Mouse (Mus musculus) cortical plate, adult 2 months (tissue): ENCODE data around the gene Lats2. TPM values are rescaled to one million over a fixed set of nuclear protein-coding genes. Genes with fewer than 3 reads are reported as not detected.
A peak's percentile ranks its signal among the peaks of the same experiment; 100 is the strongest.
"Not testable (repeated sequence)": the region's sequence is repeated elsewhere in the genome, so short reads cannot be mapped to it uniquely, and the experiment has no call there.

Experiments used
- H3K27ac ChIP-seq: fragments of 200-500 bp; 2 replicates; pipeline ENCODE4 v1.5.1; 2012; ENCODE audit warnings: low read length, control low read depth, inconsistent platforms; ENCODE audit not compliant: insufficient read depth
- H3K4me1 ChIP-seq: fragments of 200-500 bp; 2 replicates; pipeline ENCODE4 v1.6.1; 2011; ENCODE audit warnings: low read length; ENCODE audit not compliant: control insufficient read depth, insufficient read depth
- H3K4me3 ChIP-seq: fragments of 200-500 bp; 2 replicates; pipeline ENCODE4 v1.5.1; 2011; ENCODE audit warnings: mild to moderate bottlenecking, low read length, control low read depth; ENCODE audit not compliant: insufficient read depth
- CTCF ChIP-seq: fragments of 200-500 bp; IDR thresholded peaks from 2 replicates; pipeline ENCODE4 v1.5.1; 2011; ENCODE audit warnings: mild to moderate bottlenecking, control low read depth, low read length; ENCODE audit not compliant: insufficient read depth; ENCODE audit errors: extremely low read depth
- POLR2A ChIP-seq: fragments of 200-500 bp; IDR thresholded peaks from 2 replicates; pipeline ENCODE4 v1.6.1; 2011; ENCODE audit warnings: mild to moderate bottlenecking, low read length, control low read depth; ENCODE audit not compliant: insufficient read depth; ENCODE audit errors: extremely low read depth
- polyA plus RNA-seq: library from polyadenylated mRNA; depleted of rRNA; stranded (reverse); fragments of >200 nt; gene quantifications from 2 replicates; pipeline ENCODE4 v1.2.3, GENCODE M21; 2012

The Lats2 gene
- polyA plus RNA-seq, 1 experiment: 14.4 TPM

GRCm38 (mm10) chr14:57701915-57702477 is 56.2 kb downstream of the Lats2 start:
- TF ChIP-seq CTCF (no peak), POLR2A (no peak)
- H3K4me1 ChIP-seq: peaks cover 2% of the 10 kb centered on the region; the same call in 1 of the 2 replicates
- 0 out of 2 replicates have a peak overlapping the region, but pooled peaks have one; percentile 6 for H3K27ac ChIP-seq
- no peak overlapping the region for H3K4me3 ChIP-seq

- Histone ChIP-seq H3K4me1 (peaks cover 2% of the 10 kb centered on the region; the same call in 1 of the 2 replicates), H3K4me3 (no peak overlapping the region), H3K27ac (no peak overlapping the region)
- TF ChIP-seq POLR2A (no peak), CTCF (no peak)
Measured at GRCm38 (mm10) chr14:57699461-57699970, 58.7 kb downstream of the Lats2 start.

- no peak overlapping the region for H3K4me3 ChIP-seq
- H3K27ac ChIP-seq: no peak overlapping the region
- TF ChIP-seq POLR2A: no peak
- TF ChIP-seq CTCF: no peak
- peaks cover 2% of the 10 kb centered on the region; the same call in 1 of the 2 replicates for H3K4me1 ChIP-seq
Measured at GRCm38 (mm10) chr14:57699016-57699415, 59.2 kb downstream of the Lats2 start.

GRCm38 (mm10) chr14:57696066-57696465 is 62.1 kb downstream of the Lats2 start:
- no peaks in the 10 kb centered on the region for H3K4me1 ChIP-seq
- no peak overlapping the region for H3K4me3 ChIP-seq
- no peak for TF ChIP-seq POLR2A
- H3K27ac ChIP-seq: no peak overlapping the region

DNA sequence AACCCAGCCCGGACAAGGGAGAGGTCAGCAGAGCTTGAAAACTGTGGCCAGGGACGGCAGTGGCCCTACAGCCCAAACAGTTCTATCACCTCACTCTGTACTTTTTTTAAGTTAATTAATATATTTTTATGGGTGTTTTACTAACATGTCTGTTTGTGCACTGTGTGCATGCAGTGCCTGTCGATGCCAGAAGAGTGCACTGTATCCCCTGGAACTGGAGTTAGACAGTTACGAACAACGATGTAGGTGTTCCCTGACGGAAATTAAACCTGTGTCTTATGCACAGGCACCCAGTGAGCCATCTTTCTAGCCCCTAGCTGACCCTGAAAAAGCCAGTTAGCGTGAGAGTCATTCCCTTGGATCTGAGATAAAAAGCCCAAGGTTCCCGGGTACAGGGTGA is 62.6 kb downstream of the Lats2 start:
- H3K4me3 ChIP-seq: no peak overlapping the region
- H3K4me1 ChIP-seq: no peaks in the 10 kb centered on the region
- H3K27ac ChIP-seq: no peak overlapping the region
- TF ChIP-seq POLR2A (no peak), CTCF (peak; percentile 24; the same call in 1 of the 2 replicates)

GRCm38 (mm10) chr14:57694246-57694645 is 63.9 kb downstream of the Lats2 start:
- Histone ChIP-seq H3K27ac (no peak overlapping the region), H3K4me1 (no peaks in the 10 kb centered on the region), H3K4me3 (no peak overlapping the region)
- TF ChIP-seq CTCF: no peak
- TF ChIP-seq POLR2A: no peak

DNA sequence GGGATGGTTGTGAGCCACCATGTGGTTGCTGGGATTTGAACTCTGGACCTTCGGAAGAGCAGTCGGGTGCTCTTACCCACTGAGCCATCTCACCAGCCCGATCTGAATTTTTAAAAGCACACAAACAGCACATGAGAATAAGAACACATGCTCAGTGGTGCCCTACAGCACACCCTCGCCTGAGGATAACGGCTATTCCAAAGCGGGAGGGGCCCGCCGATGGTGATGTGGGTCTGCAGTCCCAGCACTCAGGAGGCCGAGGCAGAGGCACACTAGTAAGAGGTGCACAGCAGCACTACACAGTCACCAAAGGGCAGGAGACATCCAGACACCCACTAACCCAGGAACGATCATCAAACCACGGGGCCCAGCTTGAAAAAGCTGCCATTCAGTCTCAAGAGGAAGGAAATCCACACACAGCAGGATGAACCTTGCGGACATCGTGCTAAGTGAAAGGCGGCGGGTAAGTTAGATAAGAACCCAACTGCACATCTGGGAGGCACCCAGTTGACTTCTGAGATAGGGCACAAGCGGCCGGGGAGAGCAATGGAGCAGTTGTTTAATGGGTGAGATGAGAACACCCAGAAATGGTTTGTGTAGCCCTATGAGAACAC is 65.6 kb downstream of the Lats2 start:
- TF ChIP-seq CTCF (no peak), POLR2A (no peak)
- H3K4me1 ChIP-seq: no peaks in the 10 kb centered on the region
- H3K27ac ChIP-seq: no peak overlapping the region
- no peak overlapping the region for H3K4me3 ChIP-seq

- H3K4me1 ChIP-seq: no peaks in the 10 kb centered on the region
- no peak overlapping the region for H3K4me3 ChIP-seq
- no peak for TF ChIP-seq POLR2A
- no peak for TF ChIP-seq CTCF
- H3K27ac ChIP-seq: no peak overlapping the region
Measured at GRCm38 (mm10) chr14:57691316-57691715, 66.9 kb downstream of the Lats2 start.

DNA sequence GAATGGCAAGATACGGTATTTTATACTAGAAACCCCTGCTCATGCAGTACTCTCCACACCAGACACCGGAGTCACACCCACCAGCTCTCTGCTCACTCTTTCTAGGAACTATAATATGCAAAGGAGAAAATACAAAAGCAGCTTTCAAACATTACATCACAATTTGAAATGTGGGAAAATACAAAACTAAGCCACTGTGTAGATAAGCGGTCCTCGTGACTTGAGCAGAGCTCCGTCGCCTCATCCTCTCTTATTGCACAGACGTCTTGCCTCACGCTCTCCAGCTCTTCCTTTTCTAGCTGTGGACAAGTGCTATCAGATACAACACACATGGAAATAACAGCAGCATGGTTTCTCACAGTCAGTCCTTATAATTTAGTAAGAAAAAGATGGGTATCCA is 67.5 kb downstream of the Lats2 start:
- Histone ChIP-seq H3K4me3 (no peak overlapping the region), H3K4me1 (no peaks in the 10 kb centered on the region), H3K27ac (no peak overlapping the region)
- TF ChIP-seq POLR2A (no peak), CTCF (no peak)

DNA sequence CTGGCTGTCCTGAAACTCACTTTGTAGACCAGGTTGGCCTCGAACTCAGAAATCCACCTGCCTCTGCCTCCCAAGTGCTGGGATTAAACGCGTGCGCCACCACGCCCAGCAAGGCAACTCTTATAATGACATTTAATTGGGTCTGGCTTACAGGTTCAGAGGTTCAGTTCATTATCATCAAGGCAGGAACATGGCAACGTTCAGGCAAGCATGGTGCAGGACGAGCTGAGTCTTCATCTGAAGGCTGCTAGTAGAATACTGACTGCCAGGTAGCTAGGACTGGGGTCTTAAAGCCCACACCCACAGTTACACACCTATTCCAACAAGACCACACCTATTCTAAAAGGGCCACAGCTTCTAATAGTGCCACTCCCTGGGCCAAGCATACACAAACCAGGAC is 70.1 kb downstream of the Lats2 start:
- not testable (repeated sequence) for H3K27ac ChIP-seq, H3K4me1 ChIP-seq, H3K4me3 ChIP-seq
